Mouse (Mus musculus) liver, embryonic 15.5 days (tissue): ENCODE data around the gene Ube2s. TPM values are rescaled to one million over a fixed set of nuclear protein-coding genes. Genes with fewer than 3 reads are reported as not detected.
A peak's percentile ranks its signal among the peaks of the same experiment; 100 is the strongest.
"Not testable (repeated sequence)": the region's sequence is repeated elsewhere in the genome, so short reads cannot be mapped to it uniquely, and the experiment has no call there.

Experiments
- ATAC-seq: fragments of 200-750 bp; cut with Nextera tagmentation; 2 replicates; pipeline ENCODE4 v1.8.0; 2017; ENCODE audit warnings: moderate number of reproducible peaks, mild to moderate bottlenecking, moderate library complexity; ENCODE audit not compliant: insufficient read depth
- H3K27ac ChIP-seq: fragments of 300-500 bp; sonication (generic); replicated peaks from 2 replicates; pipeline ENCODE4 v1.5.1; 2015; ENCODE audit warnings: mild to moderate bottlenecking, inconsistent platforms
- H3K27me3 ChIP-seq: fragments of 300-500 bp; sonication (generic); 2 replicates; pipeline ENCODE4 v1.6.1; 2015; ENCODE audit warnings: mild to moderate bottlenecking, inconsistent platforms
- H3K36me3 ChIP-seq: fragments of 300-500 bp; sonication (generic); replicated peaks from 2 replicates; pipeline ENCODE4 v1.6.1; 2015; ENCODE audit warnings: moderate library complexity, mild to moderate bottlenecking, inconsistent platforms
- H3K4me1 ChIP-seq: fragments of 300-500 bp; sonication (generic); replicated peaks from 2 replicates; pipeline ENCODE4 v1.6.1; 2015; ENCODE audit warnings: inconsistent platforms
- H3K4me2 ChIP-seq: fragments of 300-500 bp; sonication (generic); 2 replicates; pipeline ENCODE4 v1.6.1; 2015; ENCODE audit warnings: moderate library complexity, mild to moderate bottlenecking, inconsistent platforms
- H3K4me3 ChIP-seq: fragments of 300-500 bp; sonication (generic); replicated peaks from 2 replicates; pipeline ENCODE4 v1.5.1; 2015; ENCODE audit warnings: mild to moderate bottlenecking, inconsistent platforms
- H3K9ac ChIP-seq: fragments of 300-500 bp; sonication (generic); 2 replicates; pipeline ENCODE4 v1.6.1; 2015; ENCODE audit warnings: moderate library complexity, mild to moderate bottlenecking, inconsistent platforms
- H3K9me3 ChIP-seq: fragments of 300-500 bp; sonication (generic); replicated peaks from 2 replicates; pipeline ENCODE4 v1.6.1; 2016; ENCODE audit warnings: inconsistent platforms
- WGBS: fragments of 180-500 bp; shearing (Covaris S2); methylation state at CpG from one replicate; pipeline ENCODE4 v1.1.7; 2015; ENCODE audit warnings: mixed read lengths; ENCODE audit not compliant: insufficient replicate concordance; 5-methylcytosine and 5-hydroxymethylcytosine counted together
- polyA plus RNA-seq: library from polyadenylated mRNA; unstranded; fragments of >200 nt; fragmentation: Nextera tagmentation; extraction: Ambion mirVana; gene quantifications from 2 replicates; pipeline ENCODE4 v1.2.1, GENCODE M21; 2015

Ube2s gene
- polyA plus RNA-seq, 1 experiment from 2014 or later, result 302 TPM

GRCm38 (mm10) chr7:4816559-4816958 is 4.2 kb upstream of the Ube2s start:
- no peak overlapping the region for H3K4me2 ChIP-seq
- H3K4me1 ChIP-seq, result peaks cover 6% of the 10 kb centered on the region
- no peaks in the 10 kb centered on the region for H3K9me3 ChIP-seq
- no peak overlapping the region for H3K27ac ChIP-seq
- no peak overlapping the region for H3K9ac ChIP-seq
- no peaks in the 10 kb centered on the region for H3K36me3 ChIP-seq
- no peak overlapping the region for H3K4me3 ChIP-seq
- ATAC-seq, result no peak
- 0 out of 2 replicates have a peak, but pooled peaks cover 5% of the 10 kb centered on the region for H3K27me3 ChIP-seq

- Histone ChIP-seq H3K4me1 (peaks cover 35% of the 10 kb centered on the region), H3K36me3 (peaks cover 31% of the 10 kb centered on the region), H3K9me3 (no peaks in the 10 kb centered on the region), H3K4me2 (peak overlapping the region; percentile 88), H3K9ac (peak overlapping the region; percentile 66), H3K27ac (peak overlapping the region; percentile 95), H3K4me3 (peak overlapping the region; percentile 98), H3K27me3 (no peaks in the 10 kb centered on the region)
- ATAC-seq, result no peak
- WGBS, result 14% methylated on average over 8 of the region's 8 CpGs
Measured at GRCm38 (mm10) chr7:4813105-4813791, 858 bp upstream of the Ube2s start.

- peaks cover 43% of the 10 kb centered on the region for H3K36me3 ChIP-seq
- H3K4me2 ChIP-seq, result peak overlapping the region; percentile 88
- ATAC-seq, result peak; percentile 8
- under 1% methylated on average over 36 of the region's 36 CpGs for WGBS
- H3K27ac ChIP-seq, result peak overlapping the region; percentile 95
- H3K4me3 ChIP-seq, result peak overlapping the region; percentile 98
- H3K27me3 ChIP-seq, result no peaks in the 10 kb centered on the region
- H3K9ac ChIP-seq, result peak overlapping the region; percentile 99
- no peaks in the 10 kb centered on the region for H3K9me3 ChIP-seq
- H3K4me1 ChIP-seq, result peaks cover 45% of the 10 kb centered on the region
Measured at GRCm38 (mm10) chr7:4811842-4812302, 518 bp downstream of the Ube2s start.

GRCm38 (mm10) chr7:4811131-4811530 is 1.3 kb downstream of the Ube2s start:
- peak overlapping the region; percentile 88 for H3K4me2 ChIP-seq
- peak overlapping the region; percentile 99 for H3K9ac ChIP-seq
- not testable (repeated sequence) for H3K27me3 ChIP-seq, H3K9me3 ChIP-seq, ATAC-seq
- peaks cover 50% of the 10 kb centered on the region for H3K36me3 ChIP-seq
- H3K4me1 ChIP-seq, result peaks cover 51% of the 10 kb centered on the region
- H3K4me3 ChIP-seq, result peak overlapping the region; percentile 98
- 13% methylated on average over 10 of the region's 10 CpGs for WGBS
- H3K27ac ChIP-seq, result peak overlapping the region; percentile 95

GRCm38 (mm10) chr7:4806716-4807115 is 5.7 kb downstream of the Ube2s start:
- H3K4me1 ChIP-seq, result peaks cover 47% of the 10 kb centered on the region
- WGBS, result 43% methylated on average over 7 of the region's 7 CpGs
- no peaks in the 10 kb centered on the region for H3K27me3 ChIP-seq
- H3K4me2 ChIP-seq, result peak overlapping the region; percentile 36
- 0 out of 2 replicates have a peak overlapping the region, but pooled peaks have one; percentile 10 for H3K4me3 ChIP-seq
- peaks cover 87% of the 10 kb centered on the region for H3K36me3 ChIP-seq
- H3K9me3 ChIP-seq, result no peaks in the 10 kb centered on the region
- H3K9ac ChIP-seq, result 0 out of 2 replicates have a peak overlapping the region, but pooled peaks have one; percentile 30
- peak; percentile 76 for ATAC-seq
- peak overlapping the region; percentile 86 for H3K27ac ChIP-seq

- no peak overlapping the region for H3K4me2 ChIP-seq
- peaks cover 12% of the 10 kb centered on the region for H3K4me1 ChIP-seq
- no peak overlapping the region for H3K4me3 ChIP-seq
- H3K27me3 ChIP-seq, result no peaks in the 10 kb centered on the region
- peaks cover 60% of the 10 kb centered on the region for H3K36me3 ChIP-seq
- no peak overlapping the region for H3K27ac ChIP-seq
- H3K9ac ChIP-seq, result no peak overlapping the region
- ATAC-seq, result no peak
- H3K9me3 ChIP-seq, result no peaks in the 10 kb centered on the region
Measured at GRCm38 (mm10) chr7:4802247-4802646, 10.1 kb downstream of the Ube2s start.

GRCm38 (mm10) chr7:4795767-4796433 is 16.5 kb downstream of the Ube2s start:
- ATAC-seq, result no peak
- no peak overlapping the region for H3K4me2 ChIP-seq
- peaks cover 46% of the 10 kb centered on the region for H3K36me3 ChIP-seq
- peaks cover 30% of the 10 kb centered on the region for H3K4me1 ChIP-seq
- H3K9me3 ChIP-seq, result no peaks in the 10 kb centered on the region
- H3K27me3 ChIP-seq, result no peaks in the 10 kb centered on the region
- no peak overlapping the region for H3K9ac ChIP-seq
- 0 out of 2 replicates have a peak overlapping the region, but pooled peaks have one; percentile 45 for H3K27ac ChIP-seq
- 66% methylated on average over 7 of the region's 7 CpGs for WGBS
- no peak overlapping the region for H3K4me3 ChIP-seq

GRCm38 (mm10) chr7:4794631-4795168 is 17.7 kb downstream of the Ube2s start:
- H3K27ac ChIP-seq, result peak overlapping the region; percentile 95
- WGBS, result 46% methylated on average over 3 of the region's 3 CpGs
- peak overlapping the region; percentile 95 for H3K9ac ChIP-seq
- ATAC-seq, result no peak
- H3K9me3 ChIP-seq, result no peaks in the 10 kb centered on the region
- no peaks in the 10 kb centered on the region for H3K27me3 ChIP-seq
- peaks cover 46% of the 10 kb centered on the region for H3K36me3 ChIP-seq
- peak overlapping the region; percentile 79 for H3K4me2 ChIP-seq
- peaks cover 36% of the 10 kb centered on the region for H3K4me1 ChIP-seq
- peak overlapping the region; percentile 96 for H3K4me3 ChIP-seq

- WGBS, result 22% methylated on average over 4 of the region's 4 CpGs
- no peak for ATAC-seq
- peaks cover 46% of the 10 kb centered on the region for H3K36me3 ChIP-seq
- no peaks in the 10 kb centered on the region for H3K27me3 ChIP-seq
- peak overlapping the region; percentile 95 for H3K9ac ChIP-seq
- peaks cover 45% of the 10 kb centered on the region for H3K4me1 ChIP-seq
- peak overlapping the region; percentile 95 for H3K27ac ChIP-seq
- peak overlapping the region; percentile 96 for H3K4me3 ChIP-seq
- H3K9me3 ChIP-seq, result no peaks in the 10 kb centered on the region
- peak overlapping the region; percentile 79 for H3K4me2 ChIP-seq
Measured at GRCm38 (mm10) chr7:4793674-4794073, 18.7 kb downstream of the Ube2s start.

- peaks cover 46% of the 10 kb centered on the region for H3K36me3 ChIP-seq
- not testable (repeated sequence) for H3K27me3 ChIP-seq, H3K9me3 ChIP-seq
- peak overlapping the region; percentile 95 for H3K9ac ChIP-seq
- peak; percentile 6 for ATAC-seq
- H3K4me1 ChIP-seq, result peaks cover 49% of the 10 kb centered on the region
- WGBS, result under 1% methylated on average over 31 of the region's 31 CpGs
- H3K27ac ChIP-seq, result peak overlapping the region; percentile 95
- H3K4me2 ChIP-seq, result peak overlapping the region; percentile 79
- peak overlapping the region; percentile 96 for H3K4me3 ChIP-seq
Measured at GRCm38 (mm10) chr7:4793248-4793647, 19.1 kb downstream of the Ube2s start.
